Mouse (Mus musculus) intestine, postnatal 0 days (tissue): ENCODE results near the gene Tepp. TPM values are rescaled to one million over a fixed set of nuclear protein-coding genes. Genes with fewer than 3 reads are reported as not detected.
A peak's percentile ranks its signal among the peaks of the same experiment; 100 is the strongest.

Source experiments
- ATAC-seq: fragments of 200-750 bp; cut with Nextera tagmentation; 2 replicates; pipeline ENCODE4 v1.8.0; 2017; ENCODE audit warnings: mild to moderate bottlenecking, moderate TSS enrichment, moderate library complexity
- H3K27ac ChIP-seq: fragments of 300-500 bp; sonication (generic); 2 replicates; pipeline ENCODE4 v1.5.1; 2014; ENCODE audit warnings: mild to moderate bottlenecking, low read depth, low read length, moderate library complexity
- H3K27me3 ChIP-seq: fragments of 300-500 bp; sonication (generic); replicated peaks from 2 replicates; pipeline ENCODE4 v1.6.1; 2014; ENCODE audit warnings: low read length, mixed read lengths; ENCODE audit not compliant: control insufficient read depth, insufficient read depth
- H3K36me3 ChIP-seq: fragments of 300-500 bp; sonication (generic); 2 replicates; pipeline ENCODE4 v1.6.1; 2014; ENCODE audit warnings: mild to moderate bottlenecking, moderate library complexity; ENCODE audit not compliant: control insufficient read depth, insufficient read depth
- H3K4me1 ChIP-seq: fragments of 300-500 bp; sonication (generic); replicated peaks from 2 replicates; pipeline ENCODE4 v1.6.1; 2014; ENCODE audit warnings: antibody characterized with exemption, low read length, mixed read lengths; ENCODE audit not compliant: control insufficient read depth, insufficient read depth
- H3K4me2 ChIP-seq: fragments of 300-500 bp; sonication (generic); replicated peaks from 2 replicates; pipeline ENCODE4 v1.6.1; 2014; ENCODE audit warnings: low read depth, mild to moderate bottlenecking, moderate library complexity
- H3K4me3 ChIP-seq: fragments of 300-500 bp; sonication (generic); 2 replicates; pipeline ENCODE4 v1.5.1; 2014; ENCODE audit warnings: low read depth, low read length
- H3K9ac ChIP-seq: fragments of 300-500 bp; sonication (generic); 2 replicates; pipeline ENCODE4 v1.6.1; 2014; ENCODE audit warnings: mild to moderate bottlenecking, low read depth, low read length
- H3K9me3 ChIP-seq: fragments of 300-500 bp; sonication (generic); 2 replicates; pipeline ENCODE4 v1.6.1; 2016; ENCODE audit warnings: mixed run types; ENCODE audit not compliant: control insufficient read depth
- CTCF ChIP-seq: sonication (generic); IDR thresholded peaks from 2 replicates; pipeline ENCODE4 v1.5.1; 2016; ENCODE audit warnings: low read depth, mild to moderate bottlenecking, control low read depth, antibody characterized with exemption, moderate library complexity
- WGBS: fragments of 180-500 bp; shearing (Covaris S2); extraction: QIAGEN DNeasy Blood & Tissue Kit; methylation state at CpG from one replicate; pipeline ENCODE4 v1.1.7; 2014; 5-methylcytosine and 5-hydroxymethylcytosine counted together
- polyA plus RNA-seq: library from polyadenylated mRNA; unstranded; fragments of >200 nt; fragmentation: Nextera tagmentation; extraction: Ambion mirVana; gene quantifications from 2 replicates; pipeline ENCODE4 v1.2.1, GENCODE M21; 2015

Gene Tepp
- polyA plus RNA-seq, 1 experiment from 2014 or later: not detected

- no peaks in the 10 kb centered on the region for H3K27me3 ChIP-seq
- no peak overlapping the region for H3K9ac ChIP-seq
- 85% methylated on average over 2 of the region's 2 CpGs for WGBS
These were observed 38.0 kb downstream of the Tepp start for GRCm38 (mm10) chr8:95348356-95348755.

GRCm38 (mm10) chr8:95348811-95349630 is 38.7 kb downstream of the Tepp start:
- Histone ChIP-seq H3K36me3 (peaks cover 16% of the 10 kb centered on the region), H3K4me3 (no peak overlapping the region), H3K27ac (no peak overlapping the region), H3K27me3 (no peaks in the 10 kb centered on the region), H3K4me1 (no peaks in the 10 kb centered on the region; the same call in 1 of the 2 replicates), H3K4me2 (no peak overlapping the region), H3K9ac (no peak overlapping the region), H3K9me3 (no peaks in the 10 kb centered on the region)
- WGBS: 58% methylated on average over 18 of the region's 19 CpGs
- no peak for ATAC-seq
- peak; percentile 33 for TF ChIP-seq CTCF

More at GRCm38 (mm10) chr8:95348356-95348755, 38.0 kb downstream of the Tepp start:
- no peak for TF ChIP-seq CTCF
- Histone ChIP-seq H3K4me3 (no peak overlapping the region), H3K4me2 (no peak overlapping the region), H3K36me3 (peaks cover 23% of the 10 kb centered on the region), H3K9me3 (no peaks in the 10 kb centered on the region), H3K27ac (no peak overlapping the region), H3K4me1 (no peaks in the 10 kb centered on the region; the same call in 1 of the 2 replicates)
- ATAC-seq: no peak

GRCm38 (mm10) chr8:95351461-95351860 is 41.1 kb downstream of the Tepp start:
- Histone ChIP-seq H3K27ac (no peak overlapping the region), H3K9ac (peak overlapping the region; percentile 65; the same call in 1 of the 2 replicates)

GRCm38 (mm10) chr8:95352151-95352870 is 41.9 kb downstream of the Tepp start, which contains the start of gene Mmp15:
Gene Mmp15 (plus strand): TSS chr8:95352268.
- no peaks in the 10 kb centered on the region for H3K27me3 ChIP-seq
- peak within 1 kb of the TSS; percentile 94 for H3K4me2 ChIP-seq
- H3K9ac ChIP-seq: peak within 1 kb of the TSS; percentile 65
- H3K4me1 ChIP-seq: no peaks in the 10 kb centered on the region; the same call in 1 of the 2 replicates
- peak within 1 kb of the TSS; percentile 68 for H3K4me3 ChIP-seq
- H3K36me3 ChIP-seq: no peaks in the 10 kb centered on the region; the same call in 1 of the 2 replicates
- H3K9me3 ChIP-seq: no peaks in the 10 kb centered on the region
- peak within 1 kb of the TSS; percentile 66 for H3K27ac ChIP-seq
- under 1% methylated on average over 78 of the region's 80 CpGs for WGBS
- TF ChIP-seq CTCF: peak; percentile 31
- ATAC-seq: peak; percentile 69

More at GRCm38 (mm10) chr8:95351461-95351860, 41.1 kb downstream of the Tepp start:
- 3% methylated on average over 15 of the region's 15 CpGs for WGBS
- no peaks in the 10 kb centered on the region for H3K9me3 ChIP-seq
- peak; percentile 45 for ATAC-seq
- peak overlapping the region; percentile 68 for H3K4me3 ChIP-seq
- TF ChIP-seq CTCF: peak; percentile 67
- H3K4me1 ChIP-seq: no peaks in the 10 kb centered on the region; the same call in 1 of the 2 replicates
- no peaks in the 10 kb centered on the region; the same call in 1 of the 2 replicates for H3K36me3 ChIP-seq
- H3K4me2 ChIP-seq: peak overlapping the region; percentile 94
- H3K27me3 ChIP-seq: no peaks in the 10 kb centered on the region

GRCm38 (mm10) chr8:95352871-95353866 is 42.8 kb downstream of the Tepp start:
- peak overlapping the region; percentile 65 for H3K9ac ChIP-seq
- H3K27me3 ChIP-seq: no peaks in the 10 kb centered on the region
- H3K4me3 ChIP-seq: peak overlapping the region; percentile 68
- 4% methylated on average over 62 of the region's 62 CpGs for WGBS
- TF ChIP-seq CTCF: peak; percentile 25; the same call in 1 of the 2 replicates
- H3K4me1 ChIP-seq: no peaks in the 10 kb centered on the region; the same call in 1 of the 2 replicates
- no peaks in the 10 kb centered on the region; the same call in 1 of the 2 replicates for H3K36me3 ChIP-seq
- no peaks in the 10 kb centered on the region for H3K9me3 ChIP-seq
- H3K27ac ChIP-seq: peak overlapping the region; percentile 66
- H3K4me2 ChIP-seq: peak overlapping the region; percentile 94
- ATAC-seq: peak; percentile 44
